Mouse (Mus musculus): Measurements from ENCODE around the gene Gtf2h3. TPM values are rescaled to one million over a fixed set of nuclear protein-coding genes. Genes with fewer than 3 reads are reported as not detected.
"Not testable (repeated sequence)": the region's sequence is repeated elsewhere in the genome, so short reads cannot be mapped to it uniquely, and the experiment has no call there.

Gtf2h3 gene
- polyA plus RNA-seq, 1 experiment from 2014 or later: 74.9 TPM

- H3K9ac ChIP-seq (ENCODE audit: low read depth, low read length); H3K9me3 ChIP-seq (ENCODE audit: control insufficient read depth, low read length); DNase-seq (ENCODE audit: low spot score): not testable (repeated sequence)
Observed at GRCm38 (mm10) chr5:124599726-124600125, 20.8 kb downstream of the Gtf2h3 start.

GRCm38 (mm10) chr5:124602349-124602748 is 23.4 kb downstream of the Gtf2h3 start:
- Histone ChIP-seq H3K4me3 (ENCODE audit: low read depth, low read length) (no peak overlapping the region), H3K27ac (ENCODE audit: low read depth, low read length) (no peak overlapping the region), H3K27me3 (ENCODE audit: control insufficient read depth, insufficient read depth, low read length) (no peaks in the 10 kb centered on the region), H3K9me3 (ENCODE audit: control insufficient read depth, low read length) (no peaks in the 10 kb centered on the region), H3K4me2 (replicated peaks; ENCODE audit: low read depth, low read length) (no peak overlapping the region), H3K4me1 (replicated peaks; ENCODE audit: control insufficient read depth, insufficient read depth, low read length) (no peaks in the 10 kb centered on the region), H3K36me3 (ENCODE audit: control insufficient read depth, insufficient read depth, low read length) (no peaks in the 10 kb centered on the region), H3K9ac (ENCODE audit: low read depth, low read length) (no peak overlapping the region)
- peak; percentile 70 for DNase-seq (ENCODE audit: low spot score)
- no peak for ATAC-seq (ENCODE audit: low FRiP score)
- WGBS: 69% methylated on average over 5 of the region's 5 CpGs

More at GRCm38 (mm10) chr5:124599726-124600125, 20.8 kb downstream of the Gtf2h3 start:
- WGBS: 64% methylated on average over 8 of the region's 8 CpGs
- H3K4me3 ChIP-seq (ENCODE audit: low read depth, low read length); H3K27ac ChIP-seq (ENCODE audit: low read depth, low read length); H3K4me1 ChIP-seq (replicated peaks; ENCODE audit: control insufficient read depth, insufficient read depth, low read length); ATAC-seq (ENCODE audit: low FRiP score); H3K27me3 ChIP-seq (ENCODE audit: control insufficient read depth, insufficient read depth, low read length); H3K36me3 ChIP-seq (ENCODE audit: control insufficient read depth, insufficient read depth, low read length): not testable (repeated sequence)
- H3K4me2 ChIP-seq (replicated peaks; ENCODE audit: low read depth, low read length): peak overlapping the region; percentile 61; the same call in 1 of the 2 replicates

GRCm38 (mm10) chr5:124604296-124604695 is 25.4 kb downstream of the Gtf2h3 start:
- Histone ChIP-seq H3K4me3 (ENCODE audit: low read depth, low read length) (no peak overlapping the region), H3K27me3 (ENCODE audit: control insufficient read depth, insufficient read depth, low read length) (no peaks in the 10 kb centered on the region), H3K9ac (ENCODE audit: low read depth, low read length) (no peak overlapping the region), H3K36me3 (ENCODE audit: control insufficient read depth, insufficient read depth, low read length) (no peaks in the 10 kb centered on the region), H3K4me2 (replicated peaks; ENCODE audit: low read depth, low read length) (no peak overlapping the region), H3K9me3 (ENCODE audit: control insufficient read depth, low read length) (no peaks in the 10 kb centered on the region), H3K27ac (ENCODE audit: low read depth, low read length) (no peak overlapping the region), H3K4me1 (replicated peaks; ENCODE audit: control insufficient read depth, insufficient read depth, low read length) (no peaks in the 10 kb centered on the region)
- DNase-seq (ENCODE audit: low spot score) (no peak), ATAC-seq (ENCODE audit: low FRiP score) (no peak)
- WGBS: 87% methylated on average over 4 of the region's 4 CpGs

- DNase-seq (ENCODE audit: low spot score) (no peak), ATAC-seq (ENCODE audit: low FRiP score) (no peak)
- Histone ChIP-seq H3K27me3 (ENCODE audit: control insufficient read depth, insufficient read depth, low read length) (no peaks in the 10 kb centered on the region), H3K36me3 (ENCODE audit: control insufficient read depth, insufficient read depth, low read length) (no peaks in the 10 kb centered on the region), H3K4me2 (replicated peaks; ENCODE audit: low read depth, low read length) (no peak overlapping the region), H3K4me3 (ENCODE audit: low read depth, low read length) (no peak overlapping the region), H3K27ac (ENCODE audit: low read depth, low read length) (no peak overlapping the region), H3K4me1 (replicated peaks; ENCODE audit: control insufficient read depth, insufficient read depth, low read length) (no peaks in the 10 kb centered on the region), H3K9me3 (ENCODE audit: control insufficient read depth, low read length) (no peaks in the 10 kb centered on the region), H3K9ac (ENCODE audit: low read depth, low read length) (no peak overlapping the region)
- 86% methylated on average over 17 of the region's 17 CpGs for WGBS
Observed at GRCm38 (mm10) chr5:124605041-124605622, 26.2 kb downstream of the Gtf2h3 start.

- H3K27ac ChIP-seq (ENCODE audit: low read depth, low read length): no peak overlapping the region
- H3K4me2 ChIP-seq (replicated peaks; ENCODE audit: low read depth, low read length): no peak overlapping the region
- ATAC-seq (ENCODE audit: low FRiP score): no peak
- DNase-seq (ENCODE audit: low spot score): no peak
- WGBS: 72% methylated on average over 10 of the region's 10 CpGs
- no peaks in the 10 kb centered on the region for H3K4me1 ChIP-seq (replicated peaks; ENCODE audit: control insufficient read depth, insufficient read depth, low read length)
- no peak overlapping the region for H3K4me3 ChIP-seq (ENCODE audit: low read depth, low read length)
- no peaks in the 10 kb centered on the region for H3K27me3 ChIP-seq (ENCODE audit: control insufficient read depth, insufficient read depth, low read length)
- peaks cover 4% of the 10 kb centered on the region; the same call in 1 of the 2 replicates for H3K36me3 ChIP-seq (ENCODE audit: control insufficient read depth, insufficient read depth, low read length)
- H3K9ac ChIP-seq (ENCODE audit: low read depth, low read length): no peak overlapping the region
- H3K9me3 ChIP-seq (ENCODE audit: control insufficient read depth, low read length): no peaks in the 10 kb centered on the region
Observed at GRCm38 (mm10) chr5:124610965-124611364, 32.0 kb downstream of the Gtf2h3 start.

- no peaks in the 10 kb centered on the region for H3K9me3 ChIP-seq (ENCODE audit: control insufficient read depth, low read length)
- H3K9ac ChIP-seq (ENCODE audit: low read depth, low read length): no peak overlapping the region
- peaks cover 4% of the 10 kb centered on the region; the same call in 1 of the 2 replicates for H3K36me3 ChIP-seq (ENCODE audit: control insufficient read depth, insufficient read depth, low read length)
- no peak overlapping the region for H3K4me3 ChIP-seq (ENCODE audit: low read depth, low read length)
- H3K27ac ChIP-seq (ENCODE audit: low read depth, low read length): no peak overlapping the region
- no peak overlapping the region for H3K4me2 ChIP-seq (replicated peaks; ENCODE audit: low read depth, low read length)
- H3K27me3 ChIP-seq (ENCODE audit: control insufficient read depth, insufficient read depth, low read length): no peaks in the 10 kb centered on the region
- H3K4me1 ChIP-seq (replicated peaks; ENCODE audit: control insufficient read depth, insufficient read depth, low read length): no peaks in the 10 kb centered on the region
- WGBS: 92% methylated on average over 11 of the region's 11 CpGs
- ATAC-seq (ENCODE audit: low FRiP score): no peak
- DNase-seq (ENCODE audit: low spot score): peak; percentile 2
Observed at GRCm38 (mm10) chr5:124614709-124615108, 35.8 kb downstream of the Gtf2h3 start.

GRCm38 (mm10) chr5:124618711-124619110 is 39.8 kb downstream of the Gtf2h3 start:
- ATAC-seq (ENCODE audit: low FRiP score): no peak
- DNase-seq (ENCODE audit: low spot score): no peak
- Histone ChIP-seq H3K4me3 (ENCODE audit: low read depth, low read length) (no peak overlapping the region), H3K4me2 (replicated peaks; ENCODE audit: low read depth, low read length) (no peak overlapping the region), H3K27ac (ENCODE audit: low read depth, low read length) (no peak overlapping the region), H3K9me3 (ENCODE audit: control insufficient read depth, low read length) (no peaks in the 10 kb centered on the region), H3K9ac (ENCODE audit: low read depth, low read length) (no peak overlapping the region), H3K4me1 (replicated peaks; ENCODE audit: control insufficient read depth, insufficient read depth, low read length) (no peaks in the 10 kb centered on the region), H3K27me3 (ENCODE audit: control insufficient read depth, insufficient read depth, low read length) (no peaks in the 10 kb centered on the region), H3K36me3 (ENCODE audit: control insufficient read depth, insufficient read depth, low read length) (no peaks in the 10 kb centered on the region)
- 88% methylated on average over 10 of the region's 10 CpGs for WGBS

- Histone ChIP-seq H3K4me2 (replicated peaks; ENCODE audit: low read depth, low read length) (no peak overlapping the region), H3K4me1 (replicated peaks; ENCODE audit: control insufficient read depth, insufficient read depth, low read length) (no peaks in the 10 kb centered on the region), H3K27me3 (ENCODE audit: control insufficient read depth, insufficient read depth, low read length) (no peaks in the 10 kb centered on the region), H3K9ac (ENCODE audit: low read depth, low read length) (no peak overlapping the region), H3K36me3 (ENCODE audit: control insufficient read depth, insufficient read depth, low read length) (no peaks in the 10 kb centered on the region), H3K27ac (ENCODE audit: low read depth, low read length) (no peak overlapping the region), H3K9me3 (ENCODE audit: control insufficient read depth, low read length) (no peaks in the 10 kb centered on the region), H3K4me3 (ENCODE audit: low read depth, low read length) (no peak overlapping the region)
- ATAC-seq (ENCODE audit: low FRiP score) (no peak), DNase-seq (ENCODE audit: low spot score) (no peak)
- 73% methylated on average over 13 of the region's 13 CpGs for WGBS
Observed at GRCm38 (mm10) chr5:124621362-124621761, 42.4 kb downstream of the Gtf2h3 start.

GRCm38 (mm10) chr5:124622890-124623289 is 44.0 kb downstream of the Gtf2h3 start:
- Histone ChIP-seq H3K4me2 (replicated peaks; ENCODE audit: low read depth, low read length) (no peak overlapping the region), H3K9ac (ENCODE audit: low read depth, low read length) (no peak overlapping the region), H3K9me3 (ENCODE audit: control insufficient read depth, low read length) (no peaks in the 10 kb centered on the region), H3K4me3 (ENCODE audit: low read depth, low read length) (no peak overlapping the region), H3K4me1 (replicated peaks; ENCODE audit: control insufficient read depth, insufficient read depth, low read length) (no peaks in the 10 kb centered on the region), H3K27ac (ENCODE audit: low read depth, low read length) (no peak overlapping the region), H3K27me3 (ENCODE audit: control insufficient read depth, insufficient read depth, low read length) (no peaks in the 10 kb centered on the region), H3K36me3 (ENCODE audit: control insufficient read depth, insufficient read depth, low read length) (no peaks in the 10 kb centered on the region)
- WGBS: 91% methylated on average over 15 of the region's 15 CpGs
- ATAC-seq (ENCODE audit: low FRiP score) (no peak), DNase-seq (ENCODE audit: low spot score) (no peak)

Measured in hindbrain, embryonic 11.5 days (tissue).